Mouse (Mus musculus) T-helper 2 cell (primary cell): Measurements from ENCODE around the gene Rcor2.

Experiments used
- in situ Hi-C: fragments of 300-600 bp; cut with MboI, MseI; formaldehyde crosslinking; loops from one replicate; pipeline ENCODE4 v1.15.1; 2025; ENCODE audit warnings: high pct_unique_total_duplicates

Gene Rcor2

DNA sequence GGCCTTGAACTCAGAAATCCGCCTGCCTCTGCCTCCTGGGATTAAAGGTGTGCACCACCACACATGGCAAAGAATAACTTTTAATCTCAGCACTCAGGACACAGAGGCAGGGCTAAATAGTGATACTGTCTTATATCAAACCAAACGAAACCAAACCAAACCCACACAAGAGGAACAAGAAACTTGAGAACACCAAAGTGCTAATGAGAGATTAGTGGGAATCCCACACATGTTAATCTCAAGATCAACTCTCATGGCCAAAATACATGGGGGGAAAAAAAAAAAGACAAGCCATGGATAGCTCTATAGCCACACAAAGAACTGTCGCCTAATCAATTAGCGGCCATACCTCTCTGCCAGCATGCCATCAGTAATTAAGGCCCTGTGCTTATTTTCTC is 48.5 kb downstream of the Rcor2 start:
- in situ Hi-C loops, result no loop called here

DNA sequence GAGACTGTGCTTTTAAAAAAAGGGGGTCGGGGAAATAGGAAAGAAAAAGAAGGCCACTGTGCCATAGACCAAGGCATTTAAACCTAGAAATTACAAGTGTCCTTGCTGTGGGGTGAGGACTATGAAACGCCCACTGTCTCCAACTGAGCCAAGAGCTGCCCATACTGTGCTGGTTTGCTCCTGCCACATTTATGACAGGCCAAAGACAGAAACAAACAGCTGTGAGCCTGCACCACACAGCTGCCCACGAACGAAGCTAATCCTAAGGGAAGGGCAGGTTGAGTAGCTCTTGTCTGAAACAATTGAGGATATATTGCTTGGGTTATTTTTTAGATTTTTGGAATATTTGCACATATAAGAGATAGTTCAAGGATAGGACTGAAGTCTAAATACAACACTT is 49.7 kb downstream of the Rcor2 start:
- in situ Hi-C loops, result no loop called here

DNA sequence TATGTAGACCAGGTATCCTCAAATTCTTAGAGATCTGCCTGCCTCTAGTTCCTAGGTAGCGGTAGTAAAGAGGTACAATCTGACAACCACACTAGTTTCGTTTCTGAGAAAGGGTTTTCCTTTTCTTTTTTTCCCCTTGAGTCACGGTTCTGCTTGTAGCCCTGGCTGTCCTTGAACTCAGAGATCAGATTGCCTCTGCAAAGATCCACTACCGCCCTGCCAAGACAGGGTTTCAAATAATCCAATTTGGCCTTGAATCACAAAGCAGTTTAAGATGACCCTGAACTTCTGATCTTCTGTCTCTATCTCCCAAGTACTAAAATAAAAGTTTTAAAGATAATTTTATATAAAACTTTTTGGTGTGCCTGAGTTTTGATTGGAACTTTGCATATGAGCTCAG is 50.6 kb downstream of the Rcor2 start:
- in situ Hi-C loops, result no loop called here

- in situ Hi-C loops, result no loop called here
Measured at GRCm38 (mm10) chr19:7320181-7320580, 53.1 kb downstream of the Rcor2 start.

- in situ Hi-C loops, result no loop called here
Measured at GRCm38 (mm10) chr19:7321391-7321790, 54.3 kb downstream of the Rcor2 start.
